Mouse (Mus musculus) brain, embryonic 18.5 days (tissue): Measurements from ENCODE around the gene Hinfp.
"Not testable (repeated sequence)": the region's sequence is repeated elsewhere in the genome, so short reads cannot be mapped to it uniquely, and the experiment has no call there.

ENCODE experiments used
- DNase-seq: peaks from one replicate; pipeline ENCODE4 v3.0.0-alpha.2; 2012; ENCODE audit warnings: low read depth, low spot score

The Hinfp gene

DNA sequence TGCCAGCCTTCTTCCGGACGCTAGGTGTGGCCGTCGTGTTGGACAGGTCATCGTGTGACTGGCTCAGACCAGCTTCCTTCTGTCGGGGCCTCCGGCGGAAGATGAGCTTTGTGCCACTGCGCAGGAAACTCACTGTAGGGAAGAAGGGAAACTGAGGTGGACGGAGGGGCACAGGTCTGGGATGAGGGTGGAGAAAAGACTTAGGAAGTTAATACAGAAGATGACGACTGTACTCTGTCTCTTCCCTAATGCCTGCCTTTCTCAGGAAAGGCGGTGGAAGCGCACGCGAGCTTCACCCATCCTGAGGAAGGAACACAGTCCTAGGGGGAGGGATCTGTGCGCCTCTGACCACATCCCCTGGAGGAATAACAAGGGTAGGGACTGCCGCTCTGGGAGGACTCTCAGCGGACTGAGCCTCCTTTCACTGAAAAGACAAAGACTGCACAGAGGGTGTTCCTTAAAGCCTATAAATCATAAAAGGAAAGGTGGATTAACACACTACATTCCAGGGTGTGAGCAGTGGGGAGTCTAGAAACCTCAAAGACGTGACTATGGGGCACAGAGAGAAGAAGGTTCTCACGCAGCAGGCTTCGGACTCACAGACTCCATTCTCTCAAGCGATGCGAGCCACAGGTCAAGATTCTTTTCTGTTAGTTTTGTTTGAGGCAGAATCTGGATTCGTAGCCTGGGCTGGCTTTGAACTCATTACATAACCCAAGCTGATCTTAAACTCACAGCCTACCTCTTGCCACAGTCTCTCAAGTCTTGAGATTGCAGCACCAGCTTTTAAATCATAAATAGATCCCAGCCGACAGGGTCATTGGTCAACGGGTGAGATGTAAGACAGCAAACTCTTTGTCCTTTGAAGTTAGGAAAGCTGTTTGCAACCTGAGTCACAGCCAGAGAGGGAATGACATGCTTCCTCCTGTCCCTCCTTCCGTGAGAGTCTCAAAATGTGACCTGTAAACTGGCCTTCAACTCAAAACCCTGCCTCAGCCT, 6.0 kb upstream of the Hinfp start:
- no peak for DNase-seq

DNA sequence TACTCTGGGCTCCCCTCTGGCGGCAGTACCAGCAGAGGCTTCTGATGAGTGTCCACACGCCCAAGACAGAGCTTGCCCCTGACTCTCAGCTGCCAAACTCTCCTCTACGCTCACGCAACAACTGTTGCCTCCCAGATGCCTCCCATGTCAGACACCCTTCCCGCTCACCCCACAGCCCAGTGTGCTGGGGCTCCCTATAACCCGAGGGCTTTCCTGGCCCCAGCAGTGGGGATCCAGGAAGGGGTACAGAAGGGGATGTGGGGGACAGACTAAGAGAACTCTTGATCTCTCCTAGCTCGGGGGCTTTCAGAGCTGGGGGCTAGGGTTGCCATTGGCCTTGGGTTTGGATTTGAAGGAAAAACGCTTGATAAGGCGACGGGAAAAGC, 5.3 kb upstream of the Hinfp start:
- no peak for DNase-seq

GRCm38 (mm10) chr9:44309756-44310155, 4.3 kb upstream of the Hinfp start:
- DNase-seq = no peak

- DNase-seq = no peak
These were observed 1.8 kb upstream of the Hinfp start for GRCm38 (mm10) chr9:44307248-44307647.

DNA sequence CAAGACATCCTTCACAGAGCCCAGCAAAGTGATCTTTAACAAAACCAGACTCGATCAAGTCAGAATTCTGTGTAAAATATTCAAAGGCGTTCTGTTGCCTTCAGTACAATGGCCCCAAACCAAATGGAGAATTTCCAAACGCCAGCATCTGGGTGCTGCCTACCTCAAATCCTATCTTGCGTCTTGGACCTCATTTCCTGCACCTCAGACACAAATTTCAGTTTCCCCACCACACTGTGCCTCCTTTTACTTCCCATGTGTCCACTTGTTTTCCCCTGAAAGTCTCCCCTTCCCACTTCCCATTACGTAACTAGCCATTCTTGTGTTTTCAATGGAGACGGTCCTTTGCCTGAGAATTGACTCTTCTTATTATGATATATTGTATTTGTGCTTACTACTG, 1.1 kb upstream of the Hinfp start:
- no peak for DNase-seq

DNA sequence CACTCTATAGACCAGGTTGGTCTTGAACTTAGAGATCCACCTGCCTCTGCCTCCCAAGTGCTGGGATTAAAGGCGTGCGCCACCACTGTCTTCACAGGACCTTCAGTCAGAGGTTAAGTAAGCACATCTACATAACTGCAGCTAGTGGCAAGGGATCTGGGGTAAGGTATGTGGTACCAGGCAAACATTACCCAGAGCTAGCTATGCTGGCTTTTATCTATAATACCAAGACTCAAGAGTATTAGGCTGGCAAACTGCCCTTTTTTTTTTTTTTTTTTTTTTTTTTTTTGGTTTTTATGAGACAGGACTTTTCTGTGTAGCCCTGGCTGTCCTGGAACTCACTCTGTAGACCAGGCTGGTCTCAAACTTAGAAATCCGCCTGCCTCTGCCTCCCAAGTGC, 5.5 kb downstream of the Hinfp start:
- DNase-seq = not testable (repeated sequence)

GRCm38 (mm10) chr9:44292490-44292889, 13.0 kb downstream of the Hinfp start:
- no peak for DNase-seq

- no peak for DNase-seq
These were observed 16.5 kb downstream of the Hinfp start for GRCm38 (mm10) chr9:44288959-44289291.

- no peak for DNase-seq
These were observed 17.2 kb downstream of the Hinfp start, which contains the start of gene Abcg4 for GRCm38 (mm10) chr9:44288076-44288958. Abcg4 (minus strand) TSS chr9:44288615.

DNA sequence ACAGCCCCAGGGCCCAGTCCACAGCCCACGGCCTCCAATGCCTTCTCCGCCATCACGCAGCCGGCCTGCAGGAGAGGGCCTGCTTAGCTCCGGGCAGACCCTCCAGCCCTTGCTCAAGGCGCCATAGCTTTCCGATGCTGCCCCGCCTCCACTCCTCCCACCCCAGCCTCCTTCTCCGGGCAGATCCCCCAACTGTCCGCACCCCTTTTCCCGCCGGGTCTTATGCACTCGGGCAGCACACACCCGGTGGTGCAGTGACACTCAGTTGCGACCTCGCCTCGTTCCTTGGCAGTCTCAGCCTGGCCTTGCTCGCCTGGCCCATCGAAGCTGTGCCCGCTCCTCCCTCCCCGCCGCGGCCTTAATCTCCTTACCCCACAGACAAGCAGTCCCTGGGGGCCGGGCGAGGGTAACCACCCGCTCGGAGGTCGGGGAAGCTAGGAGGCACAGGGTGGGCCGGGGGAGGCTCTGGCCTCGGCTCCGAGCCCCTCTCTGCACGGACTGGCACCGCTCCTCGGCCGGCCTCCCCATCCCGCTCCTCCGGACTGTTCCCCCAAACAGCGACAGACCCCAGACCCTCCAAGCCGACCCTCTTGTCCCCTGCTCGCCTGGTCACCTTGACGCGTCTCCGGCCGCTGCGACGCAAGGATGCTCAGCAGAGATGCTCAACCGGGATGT, 17.9 kb downstream of the Hinfp start:
- no peak for DNase-seq

- DNase-seq = no peak
These were observed 18.5 kb downstream of the Hinfp start for GRCm38 (mm10) chr9:44287003-44287400.

GRCm38 (mm10) chr9:44286256-44286850, 19.1 kb downstream of the Hinfp start:
- no peak for DNase-seq

GRCm38 (mm10) chr9:44283183-44283582, 22.3 kb downstream of the Hinfp start:
- no peak for DNase-seq

DNA sequence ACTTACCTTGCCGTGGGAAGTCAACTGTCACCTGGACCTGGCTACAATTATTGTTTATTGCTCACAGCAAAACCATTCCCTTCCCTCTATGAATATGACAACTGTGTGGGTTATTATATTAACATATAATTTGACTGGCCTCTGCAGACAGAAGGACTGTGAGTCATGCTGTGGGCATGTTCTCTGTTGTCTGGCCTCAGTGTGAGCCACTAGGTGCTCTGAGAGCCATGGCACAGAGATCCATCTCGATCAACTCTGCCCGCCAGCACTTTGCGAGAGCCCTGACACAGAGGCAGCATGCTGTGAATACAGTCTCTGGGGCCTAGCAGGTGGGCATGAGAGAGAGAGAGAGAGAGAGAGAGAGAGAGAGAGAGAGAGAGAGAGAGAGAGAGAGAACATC, 35.5 kb downstream of the Hinfp start:
- DNase-seq = no peak

DNA sequence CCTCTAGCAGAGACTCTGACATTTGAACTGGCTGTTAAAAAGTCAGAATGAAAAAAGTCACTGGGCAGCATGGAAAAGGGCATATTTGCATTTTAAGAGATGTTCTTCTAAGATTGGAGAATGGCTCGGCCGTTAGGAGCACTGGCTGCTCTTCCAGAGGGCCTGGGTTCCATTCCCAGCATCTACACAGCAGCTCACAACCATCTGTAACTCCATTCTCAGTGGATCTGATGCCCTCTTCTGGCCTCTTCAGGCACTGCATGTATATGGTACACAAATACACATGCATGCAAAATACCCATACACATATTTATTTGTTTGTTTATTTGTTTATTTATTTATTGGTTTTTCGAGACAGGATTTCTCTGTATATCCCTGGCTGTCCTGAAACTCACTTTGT, 36.4 kb downstream of the Hinfp start:
- no peak for DNase-seq

GRCm38 (mm10) chr9:44268432-44268831, 37.0 kb downstream of the Hinfp start, which contains the start of gene Nlrx1:
Nlrx1 (minus strand) TSS chr9:44268599.
- no peak for DNase-seq

DNA sequence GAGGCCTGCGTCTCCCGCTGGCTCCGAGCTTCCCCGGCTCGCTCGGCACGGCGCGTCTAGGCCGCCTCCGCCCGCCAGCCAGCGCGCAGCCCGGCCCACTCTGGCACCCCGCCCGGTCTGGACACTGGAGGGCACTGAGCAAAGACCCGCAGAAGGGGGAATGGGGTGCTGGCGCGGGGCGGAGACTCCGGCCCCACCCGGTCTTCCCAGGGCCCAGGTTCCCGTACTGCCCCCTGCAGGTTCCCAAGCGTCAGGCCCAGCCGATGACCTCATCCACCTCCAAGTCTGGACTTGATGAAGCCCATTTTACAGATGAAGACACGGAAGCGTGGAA, 37.5 kb downstream of the Hinfp start:
- no peak for DNase-seq

- DNase-seq = no peak
These were observed 38.0 kb downstream of the Hinfp start for GRCm38 (mm10) chr9:44267319-44268026.

- DNase-seq = no peak
These were observed 38.8 kb downstream of the Hinfp start for GRCm38 (mm10) chr9:44266478-44267226.

DNA sequence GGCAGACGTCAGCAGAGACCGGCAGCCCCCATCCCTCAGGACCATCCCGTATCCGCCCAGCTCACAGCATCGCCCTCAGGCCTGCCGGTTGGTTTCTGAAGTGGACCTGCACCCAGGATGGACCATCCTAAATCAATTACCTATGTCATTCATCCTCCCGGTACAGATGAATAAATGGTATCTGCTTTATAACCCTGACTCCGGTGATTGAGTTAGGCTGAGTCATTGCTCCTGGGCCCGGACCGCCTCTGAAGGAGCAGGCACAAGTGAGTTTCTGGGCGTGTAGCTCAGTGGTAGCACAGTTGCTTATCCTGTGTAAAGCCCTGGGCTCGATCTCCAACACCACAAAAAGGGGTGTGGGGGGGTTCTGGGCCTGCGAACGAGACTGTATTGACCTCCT, 44.1 kb downstream of the Hinfp start:
- no peak for DNase-seq
